Mouse (Mus musculus) heart, postnatal 0 days (tissue): ENCODE results near the gene Pdzrn3.

Experiments used
- CTCF ChIP-seq: IDR thresholded peaks from 2 replicates; pipeline ENCODE4 v1.5.1; 2016; ENCODE audit warnings: antibody characterized with exemption, control low read depth, low read depth
- EP300 ChIP-seq: IDR thresholded peaks from 2 replicates; pipeline ENCODE4 v1.6.1; 2016; ENCODE audit warnings: antibody characterized with exemption, low read depth

DNA sequence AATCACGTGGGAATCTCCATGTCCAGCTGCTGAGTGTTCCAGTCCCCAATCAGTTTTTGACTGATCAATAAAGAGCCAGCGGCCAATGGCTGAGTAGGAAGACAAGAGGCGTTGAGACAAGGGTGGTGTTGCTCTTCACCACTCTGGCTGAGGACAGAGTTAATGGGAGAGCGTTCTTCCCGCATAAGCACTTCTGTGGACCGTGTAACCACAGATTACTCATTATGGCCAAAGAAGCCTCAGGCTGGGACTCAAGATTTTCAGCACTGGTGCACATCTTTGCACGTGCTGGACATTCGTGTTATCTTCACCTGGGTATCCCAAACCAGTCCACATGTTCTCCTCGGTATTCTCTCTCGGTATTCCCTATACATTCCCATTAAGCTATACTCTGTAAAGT is 41.0 kb downstream of the Pdzrn3 start:
- TF ChIP-seq CTCF, result no peak
- TF ChIP-seq EP300, result no peak
